Mouse (Mus musculus) ovary, postnatal 10 days (tissue): Measurements from ENCODE around the gene Bcas3.

Experiments used
- DNase-seq: peaks from one replicate; pipeline ENCODE4 v3.0.0; 2022; ENCODE audit warnings: low spot score

Gene Bcas3

DNA sequence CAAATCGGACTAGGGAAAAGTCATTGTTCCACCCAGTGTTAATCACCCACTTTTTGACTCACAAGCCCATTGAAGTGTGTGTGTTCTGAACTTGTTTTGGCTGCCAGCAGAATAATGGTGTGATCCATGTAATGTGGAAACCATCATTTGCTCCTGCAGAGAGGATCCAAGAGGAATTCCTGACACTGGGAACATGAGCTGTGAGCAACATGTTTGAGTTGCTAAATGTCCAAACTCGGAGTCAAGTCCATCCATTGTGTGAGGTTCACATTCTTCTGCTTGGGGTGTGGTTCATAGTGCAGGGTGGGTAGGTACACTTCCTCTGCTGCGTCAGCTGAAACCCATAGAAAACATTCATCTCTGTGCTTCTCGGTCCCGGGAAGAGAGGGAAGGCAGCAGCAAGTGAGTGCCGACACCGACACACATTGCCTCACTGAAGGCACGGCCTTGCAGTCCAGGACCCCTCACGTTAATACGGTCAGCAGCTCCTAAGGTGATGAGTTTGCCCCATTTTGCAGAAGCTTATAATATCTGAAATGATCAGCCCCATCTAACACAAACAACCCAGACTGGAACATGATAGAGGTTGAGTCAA lies 320.0 kb downstream of the Bcas3 start:
- DNase-seq: no peak

GRCm38 (mm10) chr11:85675244-85675643 lies 322.3 kb downstream of the Bcas3 start:
- DNase-seq: no peak

DNA sequence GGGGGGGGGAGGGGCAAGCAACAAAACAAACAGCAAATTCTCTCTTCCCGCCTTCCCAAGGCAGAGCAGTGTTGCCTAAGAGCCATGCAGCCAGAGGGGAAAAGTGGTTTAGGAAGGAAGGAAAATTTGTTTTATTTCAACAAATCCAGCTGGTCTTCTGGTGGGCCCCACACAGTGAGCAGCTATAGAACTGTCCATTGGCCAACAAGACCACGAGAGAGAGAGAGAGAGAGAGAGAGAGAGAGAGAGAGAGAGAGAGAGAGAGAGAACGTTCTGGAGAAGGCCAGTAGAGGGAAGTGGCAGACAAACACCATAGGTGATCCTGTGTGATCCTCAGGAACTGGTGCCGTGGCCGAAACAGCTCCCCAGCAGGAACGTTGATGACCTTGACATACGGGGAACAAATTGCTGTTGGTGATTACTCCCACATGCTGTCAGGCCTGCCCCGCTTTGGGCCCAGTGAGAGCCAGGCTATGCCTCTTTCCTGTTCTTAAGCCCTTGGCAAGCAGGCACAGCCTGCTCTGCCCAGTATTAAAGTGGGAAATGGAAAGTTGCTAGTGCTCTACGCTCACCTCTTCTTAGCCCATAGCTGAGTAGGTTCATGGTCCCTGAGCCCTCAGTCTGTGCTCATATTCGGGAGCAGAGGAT lies 323.5 kb downstream of the Bcas3 start:
- no peak for DNase-seq

DNA sequence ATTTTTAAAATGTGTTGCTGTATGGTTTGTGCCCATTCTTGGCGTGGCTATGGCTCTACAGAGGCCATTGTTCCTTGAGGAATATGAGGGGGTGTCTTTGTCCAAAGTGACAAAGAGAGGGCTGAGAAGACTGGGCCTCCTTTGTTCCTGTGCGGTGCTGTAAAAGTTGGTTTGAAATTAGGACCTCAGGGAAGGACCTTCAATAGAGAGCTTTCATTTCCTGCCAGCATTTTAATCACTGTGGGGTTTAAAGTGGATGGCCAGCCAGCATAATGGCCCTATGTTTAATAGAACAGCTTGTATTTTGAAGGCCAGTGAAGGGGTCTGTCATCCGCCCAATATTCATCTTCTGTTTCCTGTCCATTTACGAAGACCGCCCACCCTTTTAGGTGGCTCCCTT lies 325.7 kb downstream of the Bcas3 start:
- no peak for DNase-seq

DNA sequence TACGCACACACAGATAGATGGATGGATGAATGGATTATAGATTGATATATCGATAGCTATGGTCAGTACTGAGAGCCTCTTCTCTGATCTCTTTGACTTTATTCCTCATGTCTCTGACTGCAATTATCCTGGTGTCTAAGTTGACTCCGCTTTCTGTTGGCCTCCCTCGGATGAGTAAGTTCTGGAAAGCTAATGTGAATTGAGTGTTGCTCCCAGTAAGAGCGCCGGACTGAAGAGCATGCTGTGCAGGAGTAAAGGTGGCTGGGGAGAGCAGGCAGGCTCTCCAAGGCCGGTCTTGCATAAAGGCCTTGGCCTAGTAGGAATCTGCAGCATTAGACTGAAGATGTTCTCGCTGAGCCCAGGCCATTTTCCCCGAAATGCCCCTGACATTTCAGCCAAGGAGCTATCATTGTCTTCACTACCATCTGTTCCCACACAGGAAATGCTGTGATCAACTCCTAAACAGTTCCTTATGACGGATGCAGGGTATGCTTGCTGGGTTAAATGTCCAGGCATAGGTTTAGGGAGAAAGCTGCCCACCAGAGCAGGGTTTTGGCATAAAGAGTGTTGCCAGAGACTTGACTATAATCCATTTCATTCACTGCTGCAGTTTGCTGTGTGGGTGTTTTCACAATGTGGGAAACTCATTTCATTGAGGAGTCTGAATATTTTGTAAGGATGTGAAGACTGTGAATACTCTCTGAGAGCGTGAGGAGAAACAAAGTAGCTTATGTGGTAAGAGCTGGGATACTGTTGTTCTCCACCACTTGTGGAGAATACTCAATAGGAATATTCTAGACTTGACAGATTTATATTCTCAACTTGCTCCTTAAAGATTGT lies 328.8 kb downstream of the Bcas3 start:
- no peak for DNase-seq

GRCm38 (mm10) chr11:85684981-85685380 lies 332.0 kb downstream of the Bcas3 start:
- no peak for DNase-seq

DNA sequence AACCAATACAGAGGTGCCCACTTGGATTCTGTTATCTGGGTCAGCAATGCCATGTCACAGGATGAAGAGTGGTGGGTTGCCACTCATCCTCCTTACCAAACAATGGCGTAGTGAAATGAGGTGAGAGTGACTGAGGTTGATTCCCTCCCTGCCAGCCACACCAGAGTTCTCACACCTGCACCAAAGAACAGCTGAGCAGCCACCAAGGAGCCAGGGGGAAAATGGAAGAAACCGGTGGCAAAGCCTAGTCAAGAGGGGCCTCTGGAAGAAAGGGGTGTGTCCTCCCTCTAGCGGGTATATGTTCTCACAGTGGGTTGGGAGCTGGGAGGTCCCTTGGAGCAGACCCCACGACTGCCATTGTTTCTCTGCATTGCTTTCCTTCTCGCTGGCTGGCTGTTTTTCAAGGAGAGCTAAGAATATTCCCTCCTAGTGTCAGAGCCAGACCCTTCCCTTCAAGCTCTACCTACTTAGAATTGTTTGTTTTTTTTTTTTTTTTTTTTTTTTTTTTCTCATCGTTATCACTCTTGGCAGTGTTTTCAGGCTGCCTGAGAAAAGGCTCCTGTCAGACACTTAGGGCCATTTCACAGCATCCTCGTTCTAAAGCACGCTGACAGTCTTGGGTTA lies 335.0 kb downstream of the Bcas3 start:
- DNase-seq: no peak

DNA sequence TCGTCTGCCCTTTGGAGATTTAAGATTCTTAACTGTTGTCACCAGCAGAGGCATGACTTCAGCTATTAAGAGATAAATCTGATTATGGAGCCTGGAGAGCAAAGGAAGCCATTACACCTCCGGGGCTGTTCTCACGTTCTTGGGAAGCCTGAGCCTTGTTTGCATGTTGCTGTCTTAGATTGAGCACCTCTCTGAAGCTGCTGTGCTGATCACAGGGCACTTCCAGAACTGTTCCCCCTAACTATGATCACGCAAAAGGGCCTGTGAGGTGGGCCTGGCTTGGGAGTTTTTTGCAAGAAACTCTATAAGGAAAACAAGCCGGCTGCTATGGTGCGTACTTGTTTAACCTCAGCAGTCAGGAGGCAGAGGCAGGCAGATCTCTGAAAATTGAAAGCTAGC lies 335.5 kb downstream of the Bcas3 start:
- DNase-seq: no peak

- no peak for DNase-seq
Observed at GRCm38 (mm10) chr11:85689226-85689625, 336.3 kb downstream of the Bcas3 start.

GRCm38 (mm10) chr11:85691285-85691684 lies 338.3 kb downstream of the Bcas3 start:
- DNase-seq: no peak

- DNase-seq: no peak
Observed at GRCm38 (mm10) chr11:85695614-85696263, 342.8 kb downstream of the Bcas3 start.

- DNase-seq: no peak
Observed at GRCm38 (mm10) chr11:85696491-85697398, 343.8 kb downstream of the Bcas3 start.

GRCm38 (mm10) chr11:85697468-85697867 lies 344.5 kb downstream of the Bcas3 start:
- no peak for DNase-seq

GRCm38 (mm10) chr11:85698242-85698641 lies 345.3 kb downstream of the Bcas3 start:
- DNase-seq: no peak

DNA sequence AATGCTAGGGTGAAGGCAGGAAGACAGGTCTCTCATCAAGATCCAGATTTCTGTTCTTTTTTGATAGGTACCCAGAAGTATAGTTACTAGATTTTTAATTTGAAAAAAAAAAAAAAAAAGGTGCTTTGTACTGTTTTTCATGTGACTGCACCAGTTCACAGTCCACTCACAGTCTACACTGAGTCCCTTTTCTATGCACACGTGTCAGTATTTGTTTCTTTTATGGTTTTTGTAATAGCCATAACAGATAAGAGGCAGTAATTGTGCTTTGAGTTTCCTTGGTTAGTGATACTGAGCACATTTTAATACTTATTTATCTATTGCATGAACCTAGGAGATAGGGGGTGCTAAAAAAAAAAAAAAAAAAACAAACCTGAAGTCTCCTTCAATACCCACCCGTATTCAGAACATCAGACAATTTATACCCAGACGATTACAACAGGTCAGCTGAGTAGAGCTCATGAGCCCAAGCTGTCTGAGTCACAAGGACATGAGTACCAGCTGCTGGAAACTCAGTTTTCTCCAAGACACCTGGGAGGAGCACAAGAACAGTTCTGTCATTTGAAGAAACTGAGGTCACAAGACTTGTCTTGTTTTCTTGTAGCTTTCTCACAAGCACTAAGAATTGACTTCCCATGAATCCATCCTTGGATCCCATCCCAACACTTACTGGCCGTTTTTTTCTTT lies 351.2 kb downstream of the Bcas3 start:
- no peak for DNase-seq

- DNase-seq: no peak
Observed at GRCm38 (mm10) chr11:85706630-85707029, 353.7 kb downstream of the Bcas3 start.

- no peak for DNase-seq
Observed at GRCm38 (mm10) chr11:85707496-85707895, 354.5 kb downstream of the Bcas3 start.

DNA sequence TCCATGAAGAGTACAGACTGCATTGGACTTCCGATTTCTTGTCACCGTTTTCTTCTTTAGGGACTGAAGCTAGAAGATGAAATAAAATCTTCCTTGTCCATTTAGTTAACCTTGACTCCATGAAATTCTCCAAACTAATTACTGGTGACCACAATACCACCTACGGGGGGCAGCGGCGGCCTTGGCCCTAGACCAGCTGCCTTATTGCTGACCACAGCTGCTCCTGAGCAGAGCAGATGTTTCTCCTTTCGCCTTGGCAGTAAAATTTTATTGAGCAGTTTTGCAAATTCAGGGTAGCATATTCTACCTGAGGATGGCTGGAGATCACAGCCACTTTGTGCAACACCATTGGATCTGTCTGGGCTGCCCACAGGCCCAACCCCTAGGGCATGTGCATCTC lies 356.2 kb downstream of the Bcas3 start:
- DNase-seq: no peak

GRCm38 (mm10) chr11:85710155-85710554 lies 357.2 kb downstream of the Bcas3 start:
- no peak for DNase-seq

- DNase-seq: no peak
Observed at GRCm38 (mm10) chr11:85712026-85712804, 359.2 kb downstream of the Bcas3 start.
